Mouse (Mus musculus): ENCODE data around the gene Rimklb. TPM values are rescaled to one million over a fixed set of nuclear protein-coding genes. Genes with fewer than 3 reads are reported as not detected.

Gene Rimklb
- total and polyA plus RNA-seq, 2 experiments from 2014 or later = 120 to 134 TPM

- TF ChIP-seq CTCF (IDR thresholded peaks at IDR 0.05) = no peak
- Histone ChIP-seq H3K4me2 (ENCODE audit: low read depth, low read length, poor library complexity, severe bottlenecking) (no peak overlapping the region), H3K4me1 (ENCODE audit: insufficient read depth, low read length) (no peaks in the 10 kb centered on the region), H3K27me3 (ENCODE audit: insufficient read depth, low read length) (no peaks in the 10 kb centered on the region), H3K9ac (replicated peaks; ENCODE audit: low read length, poor library complexity, severe bottlenecking) (no peak overlapping the region), H3K4me3 (ENCODE audit: low read depth, low read length) (no peak overlapping the region), H3K9me3 (ENCODE audit: low read length) (no peaks in the 10 kb centered on the region), H3K36me3 (ENCODE audit: insufficient read depth, low read length) (no peaks in the 10 kb centered on the region), H3K27ac (ENCODE audit: low read depth, low read length) (no peak overlapping the region)
- WGBS = 51% methylated on average over 4 of the region's 4 CpGs
- DNase-seq (ENCODE audit: low spot score) = peak; percentile 24
- ATAC-seq (ENCODE audit: low FRiP score) = no peak
These were observed 57.8 kb downstream of the Rimklb start for GRCm38 (mm10) chr6:122440632-122441226.

- Histone ChIP-seq H3K4me2 (ENCODE audit: low read depth, low read length, poor library complexity, severe bottlenecking) (no peak overlapping the region), H3K27ac (ENCODE audit: low read depth, low read length) (no peak overlapping the region), H3K9me3 (ENCODE audit: low read length) (no peaks in the 10 kb centered on the region), H3K4me3 (ENCODE audit: low read depth, low read length) (no peak overlapping the region), H3K9ac (replicated peaks; ENCODE audit: low read length, poor library complexity, severe bottlenecking) (no peak overlapping the region), H3K27me3 (ENCODE audit: insufficient read depth, low read length) (no peaks in the 10 kb centered on the region), H3K36me3 (ENCODE audit: insufficient read depth, low read length) (no peaks in the 10 kb centered on the region), H3K4me1 (ENCODE audit: insufficient read depth, low read length) (no peaks in the 10 kb centered on the region)
- no peak for TF ChIP-seq CTCF (IDR thresholded peaks at IDR 0.05)
- DNase-seq (ENCODE audit: low spot score) (no peak), ATAC-seq (ENCODE audit: low FRiP score) (no peak)
- 90% methylated on average over 4 of the region's 4 CpGs for WGBS
These were observed 59.3 kb downstream of the Rimklb start for GRCm38 (mm10) chr6:122439249-122439648.

- no peaks in the 10 kb centered on the region for H3K4me1 ChIP-seq (ENCODE audit: insufficient read depth, low read length)
- no peak overlapping the region for H3K27ac ChIP-seq (ENCODE audit: low read depth, low read length)
- H3K9ac ChIP-seq (replicated peaks; ENCODE audit: low read length, poor library complexity, severe bottlenecking) = no peak overlapping the region
- no peaks in the 10 kb centered on the region for H3K27me3 ChIP-seq (ENCODE audit: insufficient read depth, low read length)
- H3K4me3 ChIP-seq (ENCODE audit: low read depth, low read length) = no peak overlapping the region
- no peak for TF ChIP-seq CTCF (IDR thresholded peaks at IDR 0.05)
- no peaks in the 10 kb centered on the region for H3K36me3 ChIP-seq (ENCODE audit: insufficient read depth, low read length)
- no peak overlapping the region for H3K4me2 ChIP-seq (ENCODE audit: low read depth, low read length, poor library complexity, severe bottlenecking)
- ATAC-seq (ENCODE audit: low FRiP score) (no peak), DNase-seq (ENCODE audit: low spot score) (no peak)
- H3K9me3 ChIP-seq (ENCODE audit: low read length) = no peaks in the 10 kb centered on the region
- WGBS = 100% methylated on average over 2 of the region's 2 CpGs
These were observed 63.3 kb downstream of the Rimklb start for GRCm38 (mm10) chr6:122435270-122435669.

GRCm38 (mm10) chr6:122427456-122427855, 71.1 kb downstream of the Rimklb start:
- DNase-seq (ENCODE audit: low spot score) (no peak), ATAC-seq (ENCODE audit: low FRiP score) (no peak)
- 93% methylated on average over 7 of the region's 7 CpGs for WGBS
- Histone ChIP-seq H3K4me2 (ENCODE audit: low read depth, low read length, poor library complexity, severe bottlenecking) (no peak overlapping the region), H3K36me3 (ENCODE audit: insufficient read depth, low read length) (no peaks in the 10 kb centered on the region), H3K9me3 (ENCODE audit: low read length) (no peaks in the 10 kb centered on the region), H3K27me3 (ENCODE audit: insufficient read depth, low read length) (no peaks in the 10 kb centered on the region), H3K9ac (replicated peaks; ENCODE audit: low read length, poor library complexity, severe bottlenecking) (no peak overlapping the region), H3K4me1 (ENCODE audit: insufficient read depth, low read length) (no peaks in the 10 kb centered on the region), H3K27ac (ENCODE audit: low read depth, low read length) (no peak overlapping the region), H3K4me3 (ENCODE audit: low read depth, low read length) (no peak overlapping the region)
- TF ChIP-seq CTCF (IDR thresholded peaks at IDR 0.05) = no peak

GRCm38 (mm10) chr6:122417015-122417414, 81.5 kb downstream of the Rimklb start:
- Histone ChIP-seq H3K4me3 (ENCODE audit: low read depth, low read length) (no peak overlapping the region), H3K27ac (ENCODE audit: low read depth, low read length) (no peak overlapping the region), H3K9me3 (ENCODE audit: low read length) (no peaks in the 10 kb centered on the region), H3K4me2 (ENCODE audit: low read depth, low read length, poor library complexity, severe bottlenecking) (no peak overlapping the region), H3K36me3 (ENCODE audit: insufficient read depth, low read length) (no peaks in the 10 kb centered on the region), H3K27me3 (ENCODE audit: insufficient read depth, low read length) (no peaks in the 10 kb centered on the region), H3K9ac (replicated peaks; ENCODE audit: low read length, poor library complexity, severe bottlenecking) (no peak overlapping the region), H3K4me1 (ENCODE audit: insufficient read depth, low read length) (no peaks in the 10 kb centered on the region)
- ATAC-seq (ENCODE audit: low FRiP score) (no peak), DNase-seq (ENCODE audit: low spot score) (no peak)
- WGBS = 55% methylated on average over 7 of the region's 7 CpGs
- no peak for TF ChIP-seq CTCF (IDR thresholded peaks at IDR 0.05)

GRCm38 (mm10) chr6:122416347-122416746, 82.2 kb downstream of the Rimklb start:
- H3K9ac ChIP-seq (replicated peaks; ENCODE audit: low read length, poor library complexity, severe bottlenecking) = no peak overlapping the region
- H3K4me2 ChIP-seq (ENCODE audit: low read depth, low read length, poor library complexity, severe bottlenecking) = no peak overlapping the region
- no peak overlapping the region for H3K4me3 ChIP-seq (ENCODE audit: low read depth, low read length)
- DNase-seq (ENCODE audit: low spot score) (peak; percentile 30), ATAC-seq (ENCODE audit: low FRiP score) (no peak)
- TF ChIP-seq CTCF (IDR thresholded peaks at IDR 0.05) = no peak
- H3K36me3 ChIP-seq (ENCODE audit: insufficient read depth, low read length) = no peaks in the 10 kb centered on the region
- no peaks in the 10 kb centered on the region for H3K4me1 ChIP-seq (ENCODE audit: insufficient read depth, low read length)
- whole genome bisulfite sequencing = 35% methylated on average over 4 of the region's 4 CpGs
- H3K9me3 ChIP-seq (ENCODE audit: low read length) = no peaks in the 10 kb centered on the region
- H3K27me3 ChIP-seq (ENCODE audit: insufficient read depth, low read length) = no peaks in the 10 kb centered on the region
- H3K27ac ChIP-seq (ENCODE audit: low read depth, low read length) = no peak overlapping the region
